Mouse (Mus musculus) myocyte (in vitro differentiated cells): ENCODE data around the gene Itgb5.

Source experiments
- CEBPB ChIP-seq: IDR thresholded peaks from 2 replicates; pipeline ENCODE4 v1.6.1; 2011; ENCODE audit warnings: mild to moderate bottlenecking, moderate library complexity; ENCODE audit not compliant: poor library complexity, insufficient read depth, severe bottlenecking
- E2F4 ChIP-seq: IDR thresholded peaks from one replicate; pipeline ENCODE4 v1.6.1; 2011; ENCODE audit warnings: mild to moderate bottlenecking, control low read depth, moderate library complexity; ENCODE audit not compliant: insufficient read depth
- MAX ChIP-seq: IDR thresholded peaks from one replicate; pipeline ENCODE4 v1.6.1; 2011; ENCODE audit warnings: low read depth, mild to moderate bottlenecking, control low read depth
- MYOD1 ChIP-seq, 3 experiments: IDR thresholded peaks; one replicate each; pipeline ENCODE4 v1.6.1; 2011; ENCODE audit warnings: control low read depth in 2 of 3, low read depth in 2 of 3, mild to moderate bottlenecking in 2 of 3, moderate library complexity in 1 of 3; ENCODE audit not compliant: insufficient read length in 2 of 3, control insufficient read depth in 1 of 3
- MYOG ChIP-seq, 3 experiments: IDR thresholded peaks; one replicate each; pipeline ENCODE4 v1.6.1; 2011; ENCODE audit warnings: control low read depth in 2 of 3, low read depth in 2 of 3, mild to moderate bottlenecking in 2 of 3; ENCODE audit not compliant: insufficient read length in 2 of 3, control insufficient read depth in 1 of 3, insufficient read depth in 1 of 3
- POLR2A ChIP-seq: IDR thresholded peaks from one replicate; pipeline ENCODE4 v1.6.1; 2011; ENCODE audit warnings: low read depth, mild to moderate bottlenecking, control low read depth, moderate library complexity; ENCODE audit not compliant: insufficient read length
- POLR2AphosphoS2 ChIP-seq: IDR thresholded peaks from one replicate; pipeline ENCODE4 v1.6.1; 2011; ENCODE audit warnings: low read depth, control low read depth; ENCODE audit not compliant: insufficient read length
- SRF ChIP-seq: IDR thresholded peaks from one replicate; pipeline ENCODE4 v1.6.1; 2011; ENCODE audit warnings: low read depth; ENCODE audit not compliant: control insufficient read depth, insufficient read length
- TCF12 ChIP-seq: IDR thresholded peaks from one replicate; pipeline ENCODE4 v1.6.1; 2011; ENCODE audit warnings: mild to moderate bottlenecking, control low read depth; ENCODE audit not compliant: poor library complexity, insufficient read depth, severe bottlenecking
- TCF3 ChIP-seq: IDR thresholded peaks from one replicate; pipeline ENCODE4 v1.6.1; 2011; ENCODE audit warnings: low read depth, control low read depth; ENCODE audit not compliant: insufficient read length
- USF1 ChIP-seq: IDR thresholded peaks from one replicate; pipeline ENCODE4 v1.6.1; 2011; ENCODE audit warnings: low read depth, mild to moderate bottlenecking, control low read depth, moderate library complexity

GRCm38 (mm10) chr16:33994321-33994720 lies 164.9 kb downstream of the Itgb5 start:
- TF ChIP-seq MAX: no peak
- no peak for TF ChIP-seq MYOD1 (IDR thresholded peaks at IDR 0.05; ENCODE audit: control insufficient read depth in 1 of 3, insufficient read length in 2 of 3, low read depth in 2 of 3)
- no peak for TF ChIP-seq POLR2A
- no peak for TF ChIP-seq POLR2AphosphoS2
- no peak for TF ChIP-seq SRF
- no peak for TF ChIP-seq E2F4
- TF ChIP-seq MYOG (IDR thresholded peaks at IDR 0.05; ENCODE audit: control insufficient read depth in 1 of 3, insufficient read depth in 1 of 3, insufficient read length in 2 of 3, low read depth in 2 of 3): no peak
- TF ChIP-seq TCF12: no peak
- no peak for TF ChIP-seq CEBPB
- TF ChIP-seq TCF3: no peak
- no peak for TF ChIP-seq USF1
